Mouse (Mus musculus): ENCODE results near the gene Cdk17. TPM values are rescaled to one million over a fixed set of nuclear protein-coding genes. Genes with fewer than 3 reads are reported as not detected.

Cdk17 gene
- 10.2 and 11.8 TPM in 2 replicates for polyA plus RNA-seq (2012; rRNA removed)

GRCm38 (mm10) chr10:93160807-93161510, at the start of gene Cdk17:
Gene Cdk17, plus strand, starts transcription at chr10:93160875.

GRCm38 (mm10) chr10:93310721-93311411, 150.2 kb downstream of the Cdk17 start, which contains the start of gene Elk3:
Gene Elk3, minus strand, starts transcription at chr10:93311135.

Other genes starting within 250 kb of the Cdk17 start
- gene Cfap54, start 79.3 kb upstream of the Cdk17 start, polyA plus RNA-seq (2012; rRNA removed), result 0.02 and 0.12 TPM in 2 replicates
- 3.9 and 4.3 TPM in 2 replicates for gene Elk3, start 150.3 kb downstream of the Cdk17 start, polyA plus RNA-seq (2012; rRNA removed)

Data from liver, embryonic 14 days (tissue).